Mouse (Mus musculus): Measurements from ENCODE around the gene Hyal3. TPM values are rescaled to one million over a fixed set of nuclear protein-coding genes. Genes with fewer than 3 reads are reported as not detected.

Hyal3 gene
- total and polyA plus RNA-seq, 3 experiments = 2.3 to 6.8 TPM; not detected in 1

DNA sequence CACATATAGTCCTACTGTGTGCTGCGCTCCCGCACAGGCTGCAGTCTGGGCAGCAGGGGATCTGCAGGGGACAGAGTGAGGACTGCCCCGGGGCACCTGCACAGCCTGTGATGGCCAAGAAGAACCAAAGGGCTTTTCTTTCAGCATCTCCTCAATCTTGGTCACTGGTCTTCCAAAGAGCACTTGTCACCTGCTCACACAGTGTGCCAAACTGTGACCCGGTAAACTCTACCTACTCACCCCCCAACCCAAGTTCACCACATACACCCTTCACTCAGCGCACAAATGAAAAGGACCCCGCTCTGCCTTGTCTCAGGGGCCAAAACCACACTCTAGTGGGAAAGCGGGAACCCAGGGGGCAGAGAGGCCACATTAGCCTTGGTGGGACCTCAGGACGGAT lies 51.2 kb downstream of the Hyal3 start:
- Histone ChIP-seq H3K27me3 (ENCODE audit: control insufficient read depth in 1 of 2, insufficient read depth in 2 of 2, low read length in 2 of 2) (no peaks in the 10 kb centered on the region), H3K4me3 (ENCODE audit: control insufficient read depth in 1 of 2, insufficient read depth in 1 of 2, low read depth in 2 of 2, low read length in 2 of 2) (no peak overlapping the region), H3K4me1 (ENCODE audit: control insufficient read depth in 1 of 2, insufficient read depth in 2 of 2, low read length in 2 of 2) (peaks cover 5 to 27% of the 10 kb centered on the region in 2 experiments; a peak in 3 of 4 replicates), H3K9me3 (replicated peaks; ENCODE audit: insufficient read depth, low read length) (no peaks in the 10 kb centered on the region), H3K79me2 (ENCODE audit: control insufficient read depth, insufficient read depth, low read length, poor library complexity) (peaks cover 60% of the 10 kb centered on the region), H3K9ac (ENCODE audit: control insufficient read depth, low read depth, low read length, poor library complexity, severe bottlenecking) (no peak overlapping the region), H3K27ac (ENCODE audit: control insufficient read depth, low read depth, low read length) (peak overlapping the region; percentile 16; the same call in 1 of the 2 replicates), H3K36me3 (ENCODE audit: control insufficient read depth in 1 of 2, insufficient read depth in 2 of 2, low read length in 2 of 2) (peaks cover 0 to 19% of the 10 kb centered on the region in 2 experiments; a peak in 2 of 4 replicates)
- DNase-seq (ENCODE audit: low read depth, low spot score) = no peak
- TF ChIP-seq TCF12 (IDR thresholded peaks at IDR 0.05; ENCODE audit: low read depth, low read length) (no peak), ZKSCAN1 (IDR thresholded peaks at IDR 0.05; ENCODE audit: low read depth, low read length) (peak; percentile 88; the same call in 1 of the 2 replicates)

DNA sequence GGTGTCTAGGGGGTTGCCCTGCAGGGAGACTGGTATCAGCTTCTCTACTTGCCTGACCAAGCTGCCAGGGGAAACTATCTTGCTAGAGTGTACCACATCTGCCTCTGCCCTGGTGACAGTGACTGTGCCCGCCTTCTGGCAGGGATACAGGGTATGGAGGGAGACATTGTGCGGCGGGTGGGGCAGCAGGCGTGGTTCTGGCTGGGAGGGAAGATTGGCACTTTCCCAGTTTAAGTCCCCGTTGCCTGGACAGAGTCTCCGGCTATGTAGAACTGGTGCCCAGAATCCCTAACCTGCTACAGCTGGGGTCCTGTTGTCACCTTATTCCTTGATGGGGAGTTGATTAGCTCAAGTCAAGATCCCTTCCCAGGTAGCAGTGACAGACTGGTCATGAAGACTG lies 51.9 kb downstream of the Hyal3 start:
- Histone ChIP-seq H3K4me3 (ENCODE audit: control insufficient read depth in 1 of 2, insufficient read depth in 1 of 2, low read depth in 2 of 2, low read length in 2 of 2) (peak overlapping the region; percentile 73 to 88; a peak in 3 of 4 replicates), H3K27me3 (ENCODE audit: control insufficient read depth in 1 of 2, insufficient read depth in 2 of 2, low read length in 2 of 2) (no peaks in the 10 kb centered on the region), H3K27ac (ENCODE audit: control insufficient read depth, low read depth, low read length) (peak overlapping the region; percentile 94), H3K9ac (ENCODE audit: control insufficient read depth, low read depth, low read length, poor library complexity, severe bottlenecking) (peak overlapping the region; percentile 98), H3K4me1 (ENCODE audit: control insufficient read depth in 1 of 2, insufficient read depth in 2 of 2, low read length in 2 of 2) (peaks cover 5 to 27% of the 10 kb centered on the region in 2 experiments; a peak in 3 of 4 replicates), H3K9me3 (replicated peaks; ENCODE audit: insufficient read depth, low read length) (no peaks in the 10 kb centered on the region), H3K79me2 (ENCODE audit: control insufficient read depth, insufficient read depth, low read length, poor library complexity) (peaks cover 56% of the 10 kb centered on the region), H3K36me3 (ENCODE audit: control insufficient read depth in 1 of 2, insufficient read depth in 2 of 2, low read length in 2 of 2) (peaks cover 0 to 19% of the 10 kb centered on the region in 2 experiments; a peak in 2 of 4 replicates)
- peak; percentile 45 for DNase-seq (ENCODE audit: low read depth, low spot score)
- TF ChIP-seq GABPA (IDR thresholded peaks at IDR 0.05; ENCODE audit: low read depth, low read length) (no peak), ELF1 (IDR thresholded peaks at IDR 0.05; ENCODE audit: low read depth, low read length) (no peak), TAL1 (IDR thresholded peaks at IDR 0.05; ENCODE audit: low read length) (no peak), TBP (IDR thresholded peaks at IDR 0.05; ENCODE audit: low read depth, low read length) (no peak), HCFC1 (IDR thresholded peaks at IDR 0.05; ENCODE audit: low read depth, low read length) (no peak), ZNF384 (IDR thresholded peaks at IDR 0.05; ENCODE audit: low read depth, low read length) (no peak), POLR2AphosphoS2 (IDR thresholded peaks at IDR 0.05; ENCODE audit: low read length) (no peak), JUND (IDR thresholded peaks at IDR 0.05; ENCODE audit: low read depth, low read length) (no peak), KAT2A (conservative IDR thresholded peaks at IDR 0.05; ENCODE audit: low read depth, low read length) (no peak), RCOR1 (IDR thresholded peaks at IDR 0.05; ENCODE audit: low read depth, low read length) (no peak), CHD2 (IDR thresholded peaks at IDR 0.05; ENCODE audit: low read length) (no peak), MAX (IDR thresholded peaks at IDR 0.05; ENCODE audit: low read length) (no peak), UBTF (IDR thresholded peaks at IDR 0.05; ENCODE audit: borderline replicate concordance, insufficient read depth, low read depth, low read length) (no peak), GATA1 (IDR thresholded peaks at IDR 0.05; ENCODE audit: low read depth, low read length) (no peak), POLR2A (IDR thresholded peaks at IDR 0.05; ENCODE audit: control insufficient read depth in 1 of 2, insufficient read depth in 1 of 2, low read depth in 1 of 2, low read length in 2 of 2, poor library complexity in 1 of 2) (no peak), NRF1 (IDR thresholded peaks at IDR 0.05; ENCODE audit: insufficient read depth, low read depth, low read length, poor library complexity, severe bottlenecking) (no peak), MXI1 (IDR thresholded peaks at IDR 0.05; ENCODE audit: low read depth, low read length) (no peak), BHLHE40 (IDR thresholded peaks at IDR 0.05; ENCODE audit: borderline replicate concordance, low read depth, low read length) (no peak), EP300 (IDR thresholded peaks at IDR 0.05; ENCODE audit: low read depth in 1 of 2, low read length in 2 of 2) (no peak)
